Mouse (Mus musculus) right cerebral cortex, postnatal 14 days (tissue): ENCODE results near the gene Zfand2b.

ENCODE experiments used
- DNase-seq: peaks from one replicate; pipeline ENCODE4 v3.0.0; 2022

Gene Zfand2b

GRCm38 (mm10) chr1:75168472-75169464, at the start of gene Zfand2b:
Zfand2b (plus strand) TSS chr1:75168646.
- peak; percentile 95 for DNase-seq

GRCm38 (mm10) chr1:75122211-75122610, 46.2 kb upstream of the Zfand2b start:
- DNase-seq, result no peak

DNA sequence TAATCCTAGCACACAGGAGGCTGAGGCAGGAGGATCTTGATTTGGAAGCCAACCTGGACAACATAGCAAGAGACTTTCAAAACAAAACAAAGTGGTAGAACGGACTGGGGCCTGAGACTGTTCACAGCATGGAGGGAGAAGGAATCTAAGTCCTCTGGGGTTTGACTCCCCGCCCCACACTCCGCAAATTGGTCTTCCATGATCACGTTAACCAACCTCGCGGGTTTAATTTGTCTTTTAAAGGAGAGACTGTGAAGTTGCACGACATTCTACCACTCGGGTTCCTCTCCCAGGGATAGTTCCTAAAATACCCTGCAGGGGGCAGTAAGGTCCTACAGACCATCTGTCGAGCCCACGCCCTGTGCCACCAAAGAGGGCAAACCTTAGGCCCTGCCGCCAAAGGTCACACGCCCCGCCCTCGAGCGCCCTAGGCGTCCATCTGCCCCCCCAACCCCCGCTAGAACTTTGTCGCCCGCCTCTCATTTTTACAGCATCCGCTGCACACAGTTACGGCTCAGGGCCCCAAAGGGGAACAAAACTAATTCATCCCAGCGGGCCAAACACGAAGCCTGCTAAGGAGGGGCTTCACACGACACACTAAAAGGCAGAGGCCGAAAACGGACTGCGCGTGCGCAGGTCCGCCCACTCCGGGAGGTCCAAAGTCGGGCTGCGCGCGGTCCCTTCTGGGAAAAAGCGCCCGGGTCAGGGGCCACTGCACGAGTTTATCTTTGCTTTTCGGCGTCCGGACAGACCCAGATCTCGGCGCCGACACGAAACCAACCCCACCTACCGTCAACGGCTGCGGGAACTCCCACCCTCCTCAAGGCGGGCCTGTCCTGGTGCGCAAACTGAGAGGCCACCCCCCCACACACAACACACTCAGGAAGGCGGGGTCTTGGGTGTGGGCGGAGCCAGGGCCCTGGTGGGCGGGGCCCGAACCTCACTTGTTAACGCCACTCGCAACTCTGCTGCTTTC, 43.8 kb upstream of the Zfand2b start, which contains the start of gene Nhej1:
Gene Nhej1 (minus strand): TSS at position 855 of the 976 bp plus-strand sequence.
- peak; percentile 94 for DNase-seq

GRCm38 (mm10) chr1:75125418-75125817, 43.0 kb upstream of the Zfand2b start:
- no peak for DNase-seq

DNA sequence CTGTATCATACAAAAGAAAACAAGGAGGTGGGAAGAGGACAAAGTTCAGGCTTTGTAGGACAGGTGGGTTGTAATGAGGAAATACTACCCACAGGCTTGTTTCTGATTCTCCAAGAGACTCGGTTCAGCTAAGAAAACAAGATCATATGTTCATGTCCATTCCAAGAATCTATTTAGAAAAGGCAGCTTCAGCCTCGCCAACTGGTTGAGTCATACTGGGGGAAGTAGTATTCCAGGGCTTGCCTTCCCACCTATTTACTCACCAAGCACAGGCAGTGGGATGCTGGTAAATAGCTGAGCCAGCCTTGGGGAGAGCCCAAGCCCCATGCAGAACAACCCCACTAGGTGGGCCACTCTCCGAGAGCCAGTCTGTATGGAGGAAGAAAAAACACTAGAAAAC, 39.8 kb upstream of the Zfand2b start:
- no peak for DNase-seq

- DNase-seq, result no peak
These were observed 34.8 kb upstream of the Zfand2b start, which contains the start of gene Slc23a3 for GRCm38 (mm10) chr1:75133421-75134207. Slc23a3 (minus strand) TSS chr1:75133890.

DNA sequence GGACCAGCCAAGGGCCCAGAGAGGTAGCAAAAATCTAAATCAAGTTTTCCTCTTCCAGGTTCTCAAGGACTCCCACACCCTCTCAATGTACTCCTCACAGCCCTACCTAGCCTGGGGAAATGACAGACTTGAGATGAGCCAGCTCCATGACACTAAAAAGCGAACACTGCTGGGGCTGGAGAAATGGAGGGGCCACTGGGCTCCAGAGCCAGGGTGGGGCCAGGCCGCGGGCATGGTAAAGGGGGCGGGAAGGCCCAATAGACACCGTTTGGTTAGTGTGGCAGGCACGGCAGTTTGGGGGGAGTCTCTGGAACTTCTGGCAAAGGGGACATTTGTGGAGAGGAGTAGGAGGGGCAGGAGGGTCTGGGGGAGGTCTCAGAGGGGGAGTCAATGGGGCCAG, 32.2 kb upstream of the Zfand2b start:
- DNase-seq, result no peak

DNA sequence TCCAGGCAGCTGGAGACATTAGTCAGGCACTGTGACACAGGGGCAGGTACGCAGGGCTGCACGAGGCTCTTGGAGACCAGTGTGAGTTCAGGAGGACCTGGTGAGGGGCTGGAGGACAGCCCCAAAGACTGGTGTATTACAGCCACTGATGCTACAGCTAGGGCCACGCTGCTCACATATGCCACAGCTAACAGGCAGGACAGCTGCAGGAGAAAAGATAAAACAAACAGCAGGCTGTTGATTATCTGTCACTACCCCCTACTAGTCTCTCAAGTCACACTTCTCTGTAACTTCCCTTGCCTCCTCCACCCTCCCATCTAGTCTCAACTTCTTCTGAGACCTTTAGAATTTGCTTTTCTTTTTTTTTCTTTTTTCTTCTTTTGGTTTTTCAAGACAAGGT, 31.7 kb upstream of the Zfand2b start:
- no peak for DNase-seq

DNA sequence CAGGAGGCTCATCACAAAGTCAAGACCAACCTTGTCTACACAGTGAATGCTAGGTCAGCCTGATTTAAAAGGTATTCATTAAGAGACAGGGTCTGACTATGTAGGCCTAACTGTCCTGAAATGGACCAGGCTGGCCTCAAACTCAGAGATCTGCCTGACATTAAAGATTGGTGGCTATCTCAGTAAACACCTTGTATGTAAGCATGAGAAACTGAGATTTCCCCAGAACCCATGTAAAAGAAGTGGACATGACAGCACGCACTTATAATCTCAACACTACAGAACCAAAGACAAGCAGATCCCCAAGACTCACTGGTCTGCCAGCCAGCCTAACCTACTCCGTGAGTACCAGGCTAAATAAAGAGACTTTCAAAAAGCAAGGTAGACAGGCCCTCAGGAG, 30.0 kb upstream of the Zfand2b start:
- DNase-seq, result no peak

DNA sequence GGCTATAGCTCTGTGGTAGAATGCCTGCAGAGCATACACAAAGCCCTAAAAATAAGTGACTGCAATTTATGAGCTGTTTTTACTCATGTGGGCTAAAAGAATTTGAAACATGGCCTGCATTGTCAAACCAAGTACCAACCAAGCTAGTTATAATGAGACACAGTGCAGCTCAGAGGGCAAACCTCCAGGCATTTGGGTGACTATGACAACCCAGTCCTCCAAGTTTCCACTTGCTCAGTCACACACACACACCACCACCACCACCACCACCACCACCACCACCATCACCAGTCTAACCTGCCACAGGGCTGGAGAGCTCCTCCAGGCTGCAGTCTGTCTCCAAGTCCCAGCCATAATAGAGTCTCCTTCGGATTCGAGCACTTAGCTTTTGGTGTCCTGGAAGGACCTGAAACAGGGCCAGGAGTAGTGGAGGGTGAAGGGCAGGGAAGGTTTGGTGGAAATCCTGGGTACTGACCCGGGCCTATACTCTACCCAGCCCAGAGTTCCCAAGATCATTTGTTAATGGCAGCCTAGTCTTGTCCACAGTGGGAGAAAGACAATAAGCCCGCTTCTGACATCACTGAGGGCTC, 27.8 kb upstream of the Zfand2b start:
- no peak for DNase-seq

GRCm38 (mm10) chr1:75141486-75142190, 26.8 kb upstream of the Zfand2b start:
- DNase-seq, result peak; percentile 64

- peak; percentile 97 for DNase-seq
These were observed 25.9 kb upstream of the Zfand2b start, which contains the start of the genes Cnppd1 and Retreg2 for GRCm38 (mm10) chr1:75142301-75143261. Cnppd1 (minus strand) TSS chr1:75142711. Retreg2 (plus strand) TSS chr1:75142778.

GRCm38 (mm10) chr1:75145589-75145988, 22.9 kb upstream of the Zfand2b start:
- no peak for DNase-seq

DNA sequence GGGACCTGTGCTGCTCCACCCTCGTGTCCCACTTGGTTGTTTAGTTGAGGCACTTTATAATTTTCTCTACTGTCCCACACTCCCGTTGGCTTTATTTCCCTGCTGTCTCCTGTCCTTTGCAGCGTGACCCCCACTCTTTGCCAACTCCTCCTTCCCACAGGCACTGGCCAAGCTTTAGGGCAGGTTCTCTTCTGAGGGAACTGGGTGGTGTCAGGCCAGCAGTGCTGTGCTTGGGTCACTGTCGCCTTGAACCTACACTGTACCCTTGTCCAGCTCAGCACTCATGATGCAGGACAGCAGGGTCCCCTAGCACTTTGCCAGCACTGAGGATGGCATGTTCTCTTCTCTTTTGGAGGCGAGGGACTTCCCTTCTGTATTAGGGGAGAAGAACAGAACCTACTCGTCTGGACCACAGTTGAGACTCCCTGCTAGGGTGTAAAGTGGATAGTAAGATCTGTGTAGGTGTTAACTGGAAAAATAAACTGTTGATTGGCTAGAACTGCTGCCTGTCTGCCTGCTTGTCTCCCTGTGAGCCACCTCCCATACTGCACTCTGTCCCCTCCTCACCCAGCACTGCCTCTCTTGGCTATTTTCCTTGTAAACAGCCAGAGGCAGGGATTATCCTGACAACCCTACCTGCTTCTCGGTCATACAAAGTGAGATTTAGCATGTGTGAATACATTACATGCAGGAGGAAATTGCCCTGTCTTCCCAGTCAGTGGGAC, 20.9 kb upstream of the Zfand2b start:
- DNase-seq, result no peak

DNA sequence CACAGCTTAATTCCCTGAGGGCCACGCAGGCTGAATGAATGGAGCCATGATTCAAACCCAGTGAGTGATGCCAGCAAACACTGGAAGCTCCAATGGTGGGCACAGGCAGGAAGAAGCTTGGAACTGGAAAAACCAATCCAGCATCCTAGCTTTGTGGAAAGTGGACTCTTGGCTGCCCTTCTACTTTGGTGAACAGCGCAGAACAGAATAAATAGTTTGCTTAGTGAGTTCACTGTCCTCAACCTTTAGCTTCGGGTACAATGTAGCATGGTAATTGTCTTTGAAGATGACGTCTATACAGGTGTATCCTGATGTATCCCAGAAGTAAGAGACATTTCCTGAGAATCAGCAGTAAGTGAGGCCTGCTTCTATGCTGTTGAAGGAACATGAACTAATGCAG, 19.7 kb upstream of the Zfand2b start:
- no peak for DNase-seq

GRCm38 (mm10) chr1:75155837-75156236, 12.6 kb upstream of the Zfand2b start:
- no peak for DNase-seq

DNA sequence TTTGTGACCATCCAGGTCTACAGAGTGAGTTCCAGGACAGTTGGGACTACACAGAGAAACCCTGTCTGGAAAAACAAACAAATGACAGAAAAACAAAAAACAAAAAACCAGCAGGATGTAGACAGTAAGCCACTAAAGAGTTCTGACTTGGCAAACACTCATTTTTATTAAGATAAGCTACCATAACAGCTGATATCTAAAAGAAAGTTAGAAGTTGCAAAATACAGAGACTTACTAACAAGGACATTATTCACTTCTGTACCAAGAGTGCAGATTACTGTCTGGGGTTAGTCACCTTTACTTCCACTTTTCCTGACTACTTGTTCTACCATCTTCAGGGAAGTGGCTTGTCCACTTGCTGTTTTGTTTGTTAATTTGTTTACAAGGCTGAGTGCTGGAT, 9.5 kb upstream of the Zfand2b start:
- no peak for DNase-seq

DNA sequence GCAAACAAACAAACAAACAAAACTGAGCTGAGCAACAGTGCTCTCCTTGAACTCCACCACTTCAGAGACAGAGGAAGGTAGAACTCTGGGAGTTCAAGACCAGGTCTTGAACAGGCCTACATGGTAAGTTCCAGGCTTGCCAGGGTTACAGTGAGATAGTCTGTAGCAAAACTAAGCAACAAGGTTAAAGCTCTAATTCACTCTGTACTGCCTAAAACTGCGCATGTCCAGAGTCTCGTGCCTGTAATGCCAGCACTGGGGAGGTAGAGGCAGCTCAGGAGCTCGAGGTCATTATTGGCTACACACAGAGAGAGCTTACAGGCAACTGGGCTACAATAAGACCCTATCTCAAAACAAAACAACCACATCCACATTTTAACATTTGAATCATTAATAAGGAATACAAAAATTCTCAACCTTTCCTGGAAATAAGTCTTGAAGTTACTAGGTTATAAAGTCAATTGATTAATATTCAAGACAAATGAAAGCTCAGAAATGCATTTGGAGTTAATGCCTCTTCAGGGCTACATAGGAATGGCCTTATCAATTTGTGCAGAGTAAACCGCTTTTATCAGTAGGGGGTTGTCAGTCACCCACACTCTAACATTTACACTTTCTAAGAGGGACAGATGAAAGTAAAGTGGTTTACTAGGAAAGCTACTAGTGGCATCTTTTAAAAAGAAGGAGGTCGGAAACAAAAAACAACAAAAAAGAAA, 8.7 kb upstream of the Zfand2b start:
- no peak for DNase-seq

GRCm38 (mm10) chr1:75160256-75160617, 8.2 kb upstream of the Zfand2b start:
- no peak for DNase-seq
